Mouse (Mus musculus) urinary bladder, postnatal 14 days (tissue): ENCODE data around the gene Dapk3.
"Not testable (repeated sequence)": the region's sequence is repeated elsewhere in the genome, so short reads cannot be mapped to it uniquely, and the experiment has no call there.

Experiments
- DNase-seq: peaks from one replicate; pipeline ENCODE4 v3.0.0; 2021; ENCODE audit warnings: low spot score

Gene Dapk3

GRCm38 (mm10) chr10:81179451-81180342 is 3.1 kb upstream of the Dapk3 start:
- no peak for DNase-seq

GRCm38 (mm10) chr10:81180946-81181345 is 1.9 kb upstream of the Dapk3 start:
- no peak for DNase-seq

GRCm38 (mm10) chr10:81181860-81182259 is 945 bp upstream of the Dapk3 start:
- DNase-seq: not testable (repeated sequence)

- no peak for DNase-seq
These were observed 1.0 kb downstream of the Dapk3 start, which contains the start of gene 4930442H23Rik for GRCm38 (mm10) chr10:81183805-81184204. TSS of gene 4930442H23Rik (minus strand) at chr10:81183849.

- DNase-seq: no peak
These were observed 2.0 kb downstream of the Dapk3 start for GRCm38 (mm10) chr10:81184765-81185164.

GRCm38 (mm10) chr10:81187161-81187560 is 4.4 kb downstream of the Dapk3 start:
- no peak for DNase-seq

GRCm38 (mm10) chr10:81189821-81190220 is 7.0 kb downstream of the Dapk3 start:
- no peak for DNase-seq

GRCm38 (mm10) chr10:81190236-81190911 is 7.6 kb downstream of the Dapk3 start:
- DNase-seq: no peak

- no peak for DNase-seq
These were observed 8.1 kb downstream of the Dapk3 start for GRCm38 (mm10) chr10:81190912-81191321.

- no peak for DNase-seq
These were observed 8.7 kb downstream of the Dapk3 start for GRCm38 (mm10) chr10:81191342-81191982.

- peak; percentile 79 for DNase-seq
These were observed 9.6 kb downstream of the Dapk3 start for GRCm38 (mm10) chr10:81192270-81192967.

GRCm38 (mm10) chr10:81192968-81193501 is 10.2 kb downstream of the Dapk3 start:
- DNase-seq: no peak

GRCm38 (mm10) chr10:81193991-81194774 is 11.4 kb downstream of the Dapk3 start:
- DNase-seq: peak; percentile 54

GRCm38 (mm10) chr10:81195300-81195699 is 12.5 kb downstream of the Dapk3 start:
- no peak for DNase-seq

GRCm38 (mm10) chr10:81196470-81197065 is 13.8 kb downstream of the Dapk3 start:
- no peak for DNase-seq

- no peak for DNase-seq
These were observed 14.5 kb downstream of the Dapk3 start for GRCm38 (mm10) chr10:81197305-81197704.

GRCm38 (mm10) chr10:81198230-81198629 is 15.4 kb downstream of the Dapk3 start:
- peak; percentile 65 for DNase-seq

GRCm38 (mm10) chr10:81198990-81199389 is 16.2 kb downstream of the Dapk3 start:
- DNase-seq: no peak

- no peak for DNase-seq
These were observed 17.3 kb downstream of the Dapk3 start for GRCm38 (mm10) chr10:81200141-81200540.

GRCm38 (mm10) chr10:81200605-81201287 is 17.9 kb downstream of the Dapk3 start:
- DNase-seq: no peak
